Mouse (Mus musculus) gonadal fat pad, adult 2 months (tissue): ENCODE data around the gene Synj1. TPM values are rescaled to one million over a fixed set of nuclear protein-coding genes. Genes with fewer than 3 reads are reported as not detected.

ENCODE experiments used
- DNase-seq: peaks from one replicate; pipeline ENCODE4 v3.0.0-alpha.2; 2012; ENCODE audit warnings: low read depth
- polyA plus RNA-seq: library from polyadenylated mRNA; depleted of rRNA; stranded (reverse); fragments of >200 nt; gene quantifications from 2 replicates; pipeline ENCODE4 v1.2.3, GENCODE M21; 2012

Synj1 gene
- polyA plus RNA-seq, 1 experiment = 15.1 TPM

- DNase-seq = no peak
Measured at GRCm38 (mm10) chr16:90946977-90947376, 64.1 kb downstream of the Synj1 start.

- DNase-seq = no peak
Measured at GRCm38 (mm10) chr16:90941246-90941645, 69.9 kb downstream of the Synj1 start.

- peak; percentile 67 for DNase-seq
Measured at GRCm38 (mm10) chr16:90934687-90935328, 76.3 kb downstream of the Synj1 start, which contains the start of gene Cfap298. Cfap298 (minus strand) TSS chr16:90935114.

GRCm38 (mm10) chr16:90934193-90934686 is 76.9 kb downstream of the Synj1 start:
- DNase-seq = no peak

- DNase-seq = no peak
Measured at GRCm38 (mm10) chr16:90933534-90934176, 77.5 kb downstream of the Synj1 start.

- no peak for DNase-seq
Measured at GRCm38 (mm10) chr16:90927446-90927845, 83.7 kb downstream of the Synj1 start.

- no peak for DNase-seq
Measured at GRCm38 (mm10) chr16:90925461-90925860, 85.6 kb downstream of the Synj1 start.

- no peak for DNase-seq
Measured at GRCm38 (mm10) chr16:90924606-90925370, 86.3 kb downstream of the Synj1 start.

GRCm38 (mm10) chr16:90921471-90922159 is 89.5 kb downstream of the Synj1 start:
- no peak for DNase-seq

- DNase-seq = no peak
Measured at GRCm38 (mm10) chr16:90917156-90917555, 94.0 kb downstream of the Synj1 start.

- DNase-seq = no peak
Measured at GRCm38 (mm10) chr16:90916040-90916481, 95.0 kb downstream of the Synj1 start.

- DNase-seq = no peak
Measured at GRCm38 (mm10) chr16:90911766-90912165, 99.3 kb downstream of the Synj1 start.

- no peak for DNase-seq
Measured at GRCm38 (mm10) chr16:90910855-90911533, 100.1 kb downstream of the Synj1 start.

GRCm38 (mm10) chr16:90907250-90907649 is 103.9 kb downstream of the Synj1 start:
- no peak for DNase-seq

GRCm38 (mm10) chr16:90903300-90903699 is 107.8 kb downstream of the Synj1 start:
- DNase-seq = no peak

GRCm38 (mm10) chr16:90901364-90901763 is 109.7 kb downstream of the Synj1 start:
- DNase-seq = no peak

GRCm38 (mm10) chr16:90899498-90899897 is 111.6 kb downstream of the Synj1 start:
- no peak for DNase-seq

GRCm38 (mm10) chr16:90897651-90898050 is 113.5 kb downstream of the Synj1 start:
- peak; percentile 36 for DNase-seq

- no peak for DNase-seq
Measured at GRCm38 (mm10) chr16:90893792-90894191, 117.3 kb downstream of the Synj1 start.

GRCm38 (mm10) chr16:90893019-90893418 is 118.1 kb downstream of the Synj1 start:
- no peak for DNase-seq

- DNase-seq = no peak
Measured at GRCm38 (mm10) chr16:90892081-90892480, 119.0 kb downstream of the Synj1 start.
